Mouse (Mus musculus) midbrain, postnatal 0 days (tissue): ENCODE measurements around the gene Cactin. TPM values are rescaled to one million over a fixed set of nuclear protein-coding genes. Genes with fewer than 3 reads are reported as not detected.

Experiments
- ATAC-seq: fragments of 200-750 bp; cut with Nextera tagmentation; 2 replicates; pipeline ENCODE4 v1.8.0; 2017; ENCODE audit warnings: moderate number of reproducible peaks, mild to moderate bottlenecking, moderate TSS enrichment, moderate library complexity; ENCODE audit not compliant: low FRiP score
- DNase-seq: peaks from one replicate; pipeline ENCODE4 v3.0.0-alpha.2; 2015; ENCODE audit warnings: low spot score
- H3K27ac ChIP-seq: fragments of 300-500 bp; sonication (generic); 2 replicates; pipeline ENCODE4 v1.5.1; 2014; ENCODE audit warnings: low read depth, mild to moderate bottlenecking, low read length, mixed read lengths
- H3K27me3 ChIP-seq: fragments of 300-500 bp; sonication (generic); 2 replicates; pipeline ENCODE4 v1.6.1; 2014; ENCODE audit warnings: low read length, control low read depth, mixed read lengths; ENCODE audit not compliant: insufficient read depth
- H3K36me3 ChIP-seq: fragments of 300-500 bp; sonication (generic); 2 replicates; pipeline ENCODE4 v1.6.1; 2014; ENCODE audit warnings: low read length, control low read depth, mixed read lengths; ENCODE audit not compliant: insufficient read depth
- H3K4me1 ChIP-seq: fragments of 300-500 bp; sonication (generic); 2 replicates; pipeline ENCODE4 v1.6.1; 2014; ENCODE audit warnings: mild to moderate bottlenecking, control low read depth, antibody characterized with exemption, low read length, mixed read lengths; ENCODE audit not compliant: insufficient read depth
- H3K4me2 ChIP-seq: fragments of 300-500 bp; sonication (generic); 2 replicates; pipeline ENCODE4 v1.6.1; 2014; ENCODE audit warnings: low read depth, mild to moderate bottlenecking, low read length, mixed read lengths; ENCODE audit not compliant: poor library complexity, severe bottlenecking
- H3K4me3 ChIP-seq: fragments of 300-500 bp; sonication (generic); 2 replicates; pipeline ENCODE4 v1.5.1; 2014; ENCODE audit warnings: low read depth, mild to moderate bottlenecking, low read length, moderate library complexity
- H3K9ac ChIP-seq: fragments of 300-500 bp; sonication (generic); replicated peaks from 2 replicates; pipeline ENCODE4 v1.6.1; 2014; ENCODE audit warnings: mild to moderate bottlenecking, low read length, moderate library complexity, mixed read lengths; ENCODE audit not compliant: poor library complexity, severe bottlenecking
- H3K9me3 ChIP-seq: fragments of 300-500 bp; sonication (generic); 2 replicates; pipeline ENCODE4 v1.6.1; 2016; ENCODE audit warnings: low read length, control low read depth
- CTCF ChIP-seq: IDR thresholded peaks from 2 replicates; pipeline ENCODE4 v1.5.1; 2016; ENCODE audit warnings: antibody characterized with exemption, mild to moderate bottlenecking
- WGBS: fragments of 180-500 bp; shearing (Covaris S2); extraction: QIAGEN DNeasy Blood & Tissue Kit; methylation state at CpG from one replicate; pipeline ENCODE4 v1.1.7; 2014; 5-methylcytosine and 5-hydroxymethylcytosine counted together
- polyA plus RNA-seq: library from polyadenylated mRNA; unstranded; fragments of >200 nt; fragmentation: Nextera tagmentation; extraction: Ambion mirVana; gene quantifications from 2 replicates; pipeline ENCODE4 v1.2.1, GENCODE M21; 2015
- total RNA-seq: library from RNA; depleted of rRNA; stranded (reverse); fragments of >200 nt; gene quantifications from 2 replicates; pipeline ENCODE4 v1.2.3, GENCODE M21; 2014

Gene Cactin
- total and polyA plus RNA-seq, 2 experiments from 2014 or later: 20.2 to 22.7 TPM

- 0 out of 2 replicates have a peak, but pooled peaks cover 2% of the 10 kb centered on the region for H3K4me1 ChIP-seq
- no peak overlapping the region for H3K4me3 ChIP-seq
- H3K27ac ChIP-seq: no peak overlapping the region
- peaks cover 83% of the 10 kb centered on the region for H3K36me3 ChIP-seq
- DNase-seq (no peak), ATAC-seq (no peak)
- H3K9ac ChIP-seq: no peak overlapping the region
- 81% methylated on average over 7 of the region's 7 CpGs for WGBS
- no peaks in the 10 kb centered on the region for H3K27me3 ChIP-seq
- no peaks in the 10 kb centered on the region for H3K9me3 ChIP-seq
- TF ChIP-seq CTCF: no peak
- no peak overlapping the region for H3K4me2 ChIP-seq
These were observed 6.7 kb upstream of the Cactin start for GRCm38 (mm10) chr10:81314201-81314600.

- Histone ChIP-seq H3K9ac (no peak overlapping the region), H3K36me3 (peaks cover 69% of the 10 kb centered on the region), H3K4me2 (no peak overlapping the region), H3K27me3 (no peaks in the 10 kb centered on the region), H3K9me3 (no peaks in the 10 kb centered on the region), H3K4me3 (no peak overlapping the region), H3K4me1 (0 out of 2 replicates have a peak, but pooled peaks cover 3% of the 10 kb centered on the region), H3K27ac (no peak overlapping the region)
- DNase-seq (no peak), ATAC-seq (no peak)
- WGBS: 93% methylated on average over 16 of the region's 16 CpGs
- TF ChIP-seq CTCF: no peak
These were observed 5.3 kb upstream of the Cactin start for GRCm38 (mm10) chr10:81315587-81315986.

- 42% methylated on average over 16 of the region's 16 CpGs for WGBS
- ATAC-seq (no peak), DNase-seq (no peak)
- Histone ChIP-seq H3K27me3 (no peaks in the 10 kb centered on the region), H3K27ac (no peak overlapping the region), H3K9ac (no peak overlapping the region), H3K9me3 (no peaks in the 10 kb centered on the region), H3K4me3 (no peak overlapping the region), H3K4me2 (peak overlapping the region; percentile 4; the same call in 1 of the 2 replicates), H3K36me3 (peaks cover 60% of the 10 kb centered on the region), H3K4me1 (0 out of 2 replicates have a peak, but pooled peaks cover 3% of the 10 kb centered on the region)
- peak; percentile 62 for TF ChIP-seq CTCF
These were observed 4.4 kb upstream of the Cactin start for GRCm38 (mm10) chr10:81316338-81317060.

GRCm38 (mm10) chr10:81317273-81317672 is 3.6 kb upstream of the Cactin start:
- DNase-seq (no peak), ATAC-seq (no peak)
- Histone ChIP-seq H3K9me3 (no peaks in the 10 kb centered on the region), H3K27ac (no peak overlapping the region), H3K4me1 (0 out of 2 replicates have a peak, but pooled peaks cover 3% of the 10 kb centered on the region), H3K9ac (no peak overlapping the region), H3K4me2 (peak overlapping the region; percentile 4; the same call in 1 of the 2 replicates), H3K4me3 (no peak overlapping the region), H3K27me3 (no peaks in the 10 kb centered on the region), H3K36me3 (peaks cover 53% of the 10 kb centered on the region)
- no peak for TF ChIP-seq CTCF
- WGBS: 23% methylated on average over 19 of the region's 20 CpGs

DNA sequence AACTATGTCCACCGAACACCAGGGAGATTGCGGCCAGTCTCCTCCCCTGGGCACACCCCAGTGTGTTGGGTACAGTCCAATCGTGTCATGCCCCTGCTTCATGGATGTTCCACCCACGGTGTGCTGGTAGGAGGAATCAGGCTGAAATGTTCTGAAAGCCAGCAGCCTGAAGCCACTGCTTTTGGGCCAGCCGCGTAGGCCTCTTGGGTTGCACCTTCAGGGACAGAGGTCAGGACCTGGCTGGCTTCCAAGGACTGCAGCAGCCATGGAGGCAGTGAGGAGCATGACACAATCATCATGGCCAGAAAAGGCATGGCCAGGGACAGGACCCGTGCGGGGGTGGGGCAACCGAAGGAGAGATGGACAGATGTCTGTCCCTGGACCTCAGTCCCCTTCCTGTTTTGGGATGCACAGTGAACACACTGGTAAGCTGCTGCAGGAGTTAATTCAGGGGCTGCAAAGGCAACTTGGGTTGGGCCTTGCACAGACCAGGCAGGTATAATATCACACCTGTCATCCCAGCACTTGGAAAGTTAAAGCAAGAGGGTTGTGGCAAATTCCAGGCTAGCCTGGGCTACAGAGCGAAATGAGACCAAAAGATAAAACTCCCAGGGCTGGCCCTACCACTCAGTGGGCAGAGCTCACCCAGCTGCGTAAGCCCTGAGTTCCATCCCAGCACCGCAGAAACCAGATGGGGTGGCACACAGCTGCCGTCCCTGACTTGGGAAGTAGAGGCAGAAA is 2.1 kb upstream of the Cactin start:
- peaks cover 52% of the 10 kb centered on the region for H3K36me3 ChIP-seq
- H3K4me2 ChIP-seq: no peak overlapping the region
- no peaks in the 10 kb centered on the region for H3K27me3 ChIP-seq
- H3K9ac ChIP-seq: 0 out of 2 replicates have a peak overlapping the region, but pooled peaks have one; percentile 34
- 0 out of 2 replicates have a peak overlapping the region, but pooled peaks have one; percentile 88 for H3K27ac ChIP-seq
- TF ChIP-seq CTCF: no peak
- H3K9me3 ChIP-seq: no peaks in the 10 kb centered on the region
- 0 out of 2 replicates have a peak, but pooled peaks cover 3% of the 10 kb centered on the region for H3K4me1 ChIP-seq
- ATAC-seq (no peak), DNase-seq (no peak)
- WGBS: 91% methylated on average over 13 of the region's 13 CpGs
- no peak overlapping the region for H3K4me3 ChIP-seq

DNA sequence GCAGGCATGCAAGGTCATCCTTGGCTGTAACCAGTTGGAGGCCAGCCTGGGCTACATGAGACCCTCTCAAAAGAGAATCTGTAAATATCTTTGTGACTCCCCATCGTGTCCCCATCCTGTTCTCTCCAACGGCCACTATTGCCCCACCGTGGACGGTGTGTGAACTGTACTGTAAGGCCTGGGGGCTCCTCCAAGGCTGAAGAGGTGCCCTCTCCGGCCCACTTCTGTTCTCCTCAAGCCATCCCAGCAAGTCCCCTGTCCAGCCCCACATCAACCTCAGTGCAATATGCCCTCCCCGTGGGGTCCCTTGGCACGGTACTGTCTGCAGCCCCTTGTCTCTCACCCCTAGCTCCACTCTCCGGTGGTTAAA is 1.6 kb upstream of the Cactin start:
- Histone ChIP-seq H3K4me3 (peak overlapping the region; percentile 58), H3K4me2 (peak overlapping the region; percentile 77), H3K27me3 (no peaks in the 10 kb centered on the region), H3K4me1 (0 out of 2 replicates have a peak, but pooled peaks cover 3% of the 10 kb centered on the region), H3K27ac (peak overlapping the region; percentile 88; the same call in 1 of the 2 replicates), H3K36me3 (peaks cover 52% of the 10 kb centered on the region), H3K9ac (peak overlapping the region; percentile 34; the same call in 1 of the 2 replicates), H3K9me3 (no peaks in the 10 kb centered on the region)
- TF ChIP-seq CTCF: peak; percentile 42; the same call in 1 of the 2 replicates
- 31% methylated on average over 8 of the region's 8 CpGs for WGBS
- DNase-seq (peak; percentile 8), ATAC-seq (no peak)
